Mouse (Mus musculus) embryonic facial prominence, embryonic 10.5 days (tissue): Measurements from ENCODE around the gene Zc3h14. TPM values are rescaled to one million over a fixed set of nuclear protein-coding genes. Genes with fewer than 3 reads are reported as not detected.
A peak's percentile ranks its signal among the peaks of the same experiment; 100 is the strongest.

Experiments used
- DNase-seq: peaks from one replicate; pipeline ENCODE4 v3.0.0-alpha.2; 2017; ENCODE audit warnings: low spot score
- H3K27ac ChIP-seq: fragments of 300-500 bp; sonication (generic); replicated peaks from 2 replicates; pipeline ENCODE4 v1.5.1; 2016; ENCODE audit warnings: mild to moderate bottlenecking
- H3K27me3 ChIP-seq: fragments of 300-500 bp; sonication (generic); replicated peaks from 2 replicates; pipeline ENCODE4 v1.6.1; 2016; ENCODE audit warnings: low read depth, mild to moderate bottlenecking; ENCODE audit not compliant: poor library complexity, severe bottlenecking
- H3K36me3 ChIP-seq: fragments of 300-500 bp; sonication (generic); replicated peaks from 2 replicates; pipeline ENCODE4 v1.6.1; 2016; ENCODE audit warnings: mild to moderate bottlenecking, moderate library complexity
- H3K4me1 ChIP-seq: fragments of 300-500 bp; sonication (generic); 2 replicates; pipeline ENCODE4 v1.6.1; 2016
- H3K4me3 ChIP-seq: fragments of 300-500 bp; sonication (generic); 2 replicates; pipeline ENCODE4 v1.5.1; 2016; ENCODE audit warnings: mild to moderate bottlenecking, moderate library complexity
- H3K9me3 ChIP-seq: fragments of 300-500 bp; sonication (generic); 2 replicates; pipeline ENCODE4 v1.6.1; 2016; ENCODE audit warnings: mild to moderate bottlenecking
- WGBS: fragments of 180-500 bp; shearing (Covaris S2); methylation state at CpG from one replicate; pipeline ENCODE4 v1.1.7; 2016; 5-methylcytosine and 5-hydroxymethylcytosine counted together
- polyA plus RNA-seq: library from polyadenylated mRNA; unstranded; fragments of >200 nt; fragmentation: Nextera tagmentation; extraction: Ambion mirVana; gene quantifications from 2 replicates; pipeline ENCODE4 v1.2.1, GENCODE M21; 2016

Zc3h14 gene
- polyA plus RNA-seq, 1 experiment from 2014 or later: 131 TPM

DNA sequence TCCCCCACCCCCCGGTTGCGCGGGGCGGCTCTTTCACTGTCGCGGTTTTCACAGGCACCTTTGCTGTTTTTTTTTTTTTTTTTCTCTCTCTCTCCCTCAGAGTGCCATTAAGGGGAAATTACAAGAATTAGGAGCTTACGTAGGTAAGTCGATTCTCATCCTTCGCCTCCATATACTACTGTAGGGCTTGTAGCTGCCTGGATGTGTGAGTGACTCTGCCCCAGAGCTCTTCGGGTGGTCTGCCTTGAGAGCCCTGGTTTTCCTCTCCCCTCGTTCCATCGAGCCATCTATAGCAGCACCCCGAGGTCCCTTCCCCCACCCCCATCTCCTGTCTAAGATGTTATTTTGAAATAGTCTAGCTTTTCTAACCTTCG is 603 bp downstream of the Zc3h14 start:
- DNase-seq: no peak
- H3K4me1 ChIP-seq: peaks cover 21% of the 10 kb centered on the region

DNA sequence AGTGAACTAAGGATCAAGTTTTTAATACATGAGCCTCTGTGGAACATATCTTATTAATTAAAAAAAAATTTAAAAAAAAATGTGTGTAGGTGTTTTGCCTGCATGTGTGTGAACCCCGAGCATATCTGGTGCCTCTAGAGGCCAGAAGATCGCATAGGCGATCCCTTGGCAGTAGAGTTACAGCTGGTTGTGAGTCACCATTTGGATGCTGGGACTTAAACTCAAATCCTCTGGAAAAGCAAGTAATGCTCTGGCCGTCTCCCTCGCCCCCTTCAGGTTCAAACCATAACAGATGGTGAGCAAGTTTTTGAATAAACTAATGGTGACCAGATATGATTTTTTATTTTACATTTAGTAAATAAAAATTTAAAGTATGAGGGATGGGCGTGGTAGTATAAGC is 10.9 kb downstream of the Zc3h14 start:
- WGBS: 90% methylated on average over 6 of the region's 6 CpGs
- H3K27me3 ChIP-seq: no peaks in the 10 kb centered on the region
- H3K27ac ChIP-seq: no peak overlapping the region
- H3K9me3 ChIP-seq: no peaks in the 10 kb centered on the region
- H3K4me3 ChIP-seq: no peak overlapping the region
- H3K36me3 ChIP-seq: peaks cover 96% of the 10 kb centered on the region
- H3K4me1 ChIP-seq: no peaks in the 10 kb centered on the region
- DNase-seq: no peak

More for the DNA sequence above, 603 bp downstream of the Zc3h14 start:
- Histone ChIP-seq H3K36me3 (peaks cover 15% of the 10 kb centered on the region), H3K9me3 (no peaks in the 10 kb centered on the region), H3K27ac (peak overlapping the region; percentile 97), H3K4me3 (peak overlapping the region; percentile 90), H3K27me3 (no peaks in the 10 kb centered on the region)
- 2% methylated on average over 14 of the region's 14 CpGs for WGBS

DNA sequence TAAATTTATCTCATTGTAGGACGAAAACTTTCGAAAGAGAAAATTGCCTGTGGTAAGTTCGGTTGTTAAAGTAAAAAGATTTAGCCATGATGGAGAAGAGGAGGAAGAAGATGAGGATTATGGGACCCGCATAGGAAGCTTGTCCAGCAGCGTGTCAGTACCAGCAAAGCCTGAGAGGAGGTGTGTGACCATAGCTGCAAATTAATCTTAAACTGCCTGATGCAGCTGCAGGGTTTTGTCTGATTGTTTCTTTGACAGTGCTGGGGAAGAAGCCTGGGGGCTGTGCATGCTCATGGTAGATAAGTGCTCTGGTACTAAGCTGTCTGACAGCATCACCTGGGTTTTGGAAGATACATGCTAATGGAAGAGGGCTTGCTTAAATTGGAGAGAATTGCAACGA is 12.9 kb downstream of the Zc3h14 start:
- 93% methylated on average over 6 of the region's 6 CpGs for WGBS
- Histone ChIP-seq H3K4me1 (no peaks in the 10 kb centered on the region), H3K9me3 (no peaks in the 10 kb centered on the region), H3K4me3 (no peak overlapping the region), H3K27ac (no peak overlapping the region), H3K36me3 (peaks cover 95% of the 10 kb centered on the region), H3K27me3 (no peaks in the 10 kb centered on the region)
- no peak for DNase-seq

DNA sequence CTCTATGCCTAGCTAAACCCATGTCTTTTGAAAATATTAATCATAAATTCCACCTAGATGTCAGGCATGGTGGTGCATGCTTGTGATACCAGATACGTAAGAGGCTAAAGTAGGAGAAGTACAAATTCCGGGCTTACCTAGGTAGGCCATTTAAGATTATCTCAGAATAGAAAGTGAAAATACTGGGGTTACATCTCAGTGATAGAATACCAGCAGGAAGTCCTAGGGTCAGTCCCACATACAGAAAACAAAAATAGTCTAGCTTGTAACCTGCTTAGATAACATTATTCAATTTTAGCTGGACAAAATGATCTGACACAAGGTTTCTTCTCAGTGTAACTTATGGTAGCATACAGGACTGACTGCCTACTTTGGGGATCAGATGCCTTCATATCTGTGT is 19.5 kb downstream of the Zc3h14 start:
- H3K4me3 ChIP-seq: no peak overlapping the region
- no peaks in the 10 kb centered on the region for H3K4me1 ChIP-seq
- no peak for DNase-seq
- no peak overlapping the region for H3K27ac ChIP-seq
- no peaks in the 10 kb centered on the region for H3K9me3 ChIP-seq
- WGBS: 96% methylated on average over 2 of the region's 2 CpGs
- no peaks in the 10 kb centered on the region for H3K27me3 ChIP-seq
- H3K36me3 ChIP-seq: peaks cover 97% of the 10 kb centered on the region

DNA sequence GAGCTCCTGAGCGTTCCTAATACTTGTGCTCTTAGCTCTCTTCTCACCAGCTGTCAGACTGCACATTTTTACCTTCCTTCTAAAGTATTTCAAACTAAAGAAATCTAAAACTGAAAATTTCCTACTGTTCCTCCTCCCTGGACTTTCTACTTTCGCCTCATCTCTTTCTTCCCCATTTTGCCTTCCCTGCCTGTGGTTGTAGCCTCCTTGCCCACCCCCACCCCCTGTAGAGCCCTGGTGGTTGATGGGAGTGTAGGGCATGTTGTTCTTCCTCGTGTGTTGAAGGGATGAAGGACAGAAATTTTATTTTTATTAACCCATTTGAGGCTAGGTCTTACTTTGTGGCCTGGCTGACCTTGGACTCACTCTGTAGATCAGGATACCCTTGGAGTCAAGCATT is 30.7 kb downstream of the Zc3h14 start:
- Histone ChIP-seq H3K9me3 (no peaks in the 10 kb centered on the region), H3K4me3 (no peak overlapping the region), H3K27ac (no peak overlapping the region), H3K36me3 (peaks cover 97% of the 10 kb centered on the region), H3K4me1 (no peaks in the 10 kb centered on the region), H3K27me3 (no peaks in the 10 kb centered on the region)
- 83% methylated on average over 3 of the region's 3 CpGs for WGBS
- no peak for DNase-seq

DNA sequence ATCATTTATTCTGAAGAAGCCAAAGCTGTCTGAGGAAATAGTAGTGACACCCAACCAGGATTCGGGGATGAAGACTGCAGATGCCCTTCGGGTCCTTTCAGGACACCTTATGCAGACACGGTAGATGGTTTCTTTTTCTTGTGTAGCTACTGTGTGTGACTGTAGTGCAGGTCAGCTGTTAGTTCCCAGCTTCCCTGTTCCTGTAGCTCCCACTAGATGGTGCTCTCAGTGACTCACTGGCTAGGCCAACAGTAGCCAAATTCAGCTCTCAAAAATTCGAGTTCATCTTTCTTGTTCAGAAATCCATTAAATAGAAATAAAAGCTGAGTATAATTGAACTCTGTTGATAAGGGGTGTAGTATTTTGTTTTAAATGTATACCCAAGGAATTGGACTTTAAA is 32.4 kb downstream of the Zc3h14 start:
- peaks cover 97% of the 10 kb centered on the region for H3K36me3 ChIP-seq
- DNase-seq: no peak
- 85% methylated on average over 4 of the region's 4 CpGs for WGBS
- no peaks in the 10 kb centered on the region for H3K27me3 ChIP-seq
- H3K27ac ChIP-seq: no peak overlapping the region
- H3K9me3 ChIP-seq: no peaks in the 10 kb centered on the region
- no peaks in the 10 kb centered on the region for H3K4me1 ChIP-seq
- no peak overlapping the region for H3K4me3 ChIP-seq

DNA sequence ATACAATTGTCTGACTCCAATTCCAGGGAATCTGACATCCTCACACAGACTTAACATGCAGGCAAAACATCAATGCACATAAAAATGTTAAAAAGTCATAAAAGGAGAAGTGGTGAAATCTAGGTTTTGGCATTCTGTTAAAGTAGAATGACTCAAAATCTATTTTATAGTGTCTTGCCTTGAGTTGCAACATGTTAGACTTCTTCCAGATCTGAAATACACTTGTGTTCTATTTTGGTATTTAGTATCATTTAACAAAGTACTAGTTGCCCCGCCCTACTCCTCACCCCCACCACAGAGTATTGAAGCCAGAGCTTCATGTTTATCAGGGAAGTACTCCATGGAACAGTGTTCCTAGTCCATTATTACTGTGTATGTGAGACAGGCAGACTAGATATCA is 37.5 kb downstream of the Zc3h14 start:
- WGBS: 93% methylated on average over 1 of the region's 1 CpGs
- Histone ChIP-seq H3K36me3 (peaks cover 95% of the 10 kb centered on the region), H3K27ac (no peak overlapping the region), H3K9me3 (no peaks in the 10 kb centered on the region), H3K4me3 (no peak overlapping the region), H3K27me3 (no peaks in the 10 kb centered on the region), H3K4me1 (no peaks in the 10 kb centered on the region)
- DNase-seq: no peak

DNA sequence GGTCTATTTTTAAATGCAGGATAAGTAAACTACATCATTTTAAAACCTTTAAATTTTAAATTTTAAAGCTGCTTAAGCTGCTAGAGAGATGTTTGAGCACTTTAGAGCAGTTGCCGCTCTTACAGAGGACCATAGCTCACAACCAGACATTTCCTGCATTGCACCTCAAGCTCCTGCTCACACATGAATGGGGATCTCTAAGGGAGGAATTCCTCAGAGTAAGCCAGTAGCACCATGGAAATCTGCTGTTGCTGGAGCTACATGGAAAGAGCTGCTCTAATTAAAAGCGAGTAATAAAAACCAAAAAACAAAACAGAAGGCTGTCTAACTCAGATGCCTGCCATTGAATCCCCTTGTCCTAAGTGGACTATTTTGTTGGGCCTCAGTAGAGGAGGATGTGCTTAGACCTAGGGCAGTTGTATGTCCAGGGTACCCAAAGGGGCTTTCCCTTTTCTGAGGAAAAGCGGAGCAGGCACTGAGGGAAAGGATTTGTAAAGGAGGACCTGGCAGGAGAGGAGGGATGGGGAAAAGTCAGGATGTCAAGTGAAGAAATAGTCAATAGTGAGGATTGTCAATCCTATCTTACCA is 49.1 kb downstream of the Zc3h14 start:
- no peaks in the 10 kb centered on the region for H3K9me3 ChIP-seq
- H3K27me3 ChIP-seq: no peaks in the 10 kb centered on the region
- H3K27ac ChIP-seq: no peak overlapping the region
- DNase-seq: no peak
- no peak overlapping the region for H3K4me3 ChIP-seq
- no peaks in the 10 kb centered on the region for H3K4me1 ChIP-seq
- peaks cover 83% of the 10 kb centered on the region for H3K36me3 ChIP-seq
- WGBS: 95% methylated on average over 3 of the region's 3 CpGs

DNA sequence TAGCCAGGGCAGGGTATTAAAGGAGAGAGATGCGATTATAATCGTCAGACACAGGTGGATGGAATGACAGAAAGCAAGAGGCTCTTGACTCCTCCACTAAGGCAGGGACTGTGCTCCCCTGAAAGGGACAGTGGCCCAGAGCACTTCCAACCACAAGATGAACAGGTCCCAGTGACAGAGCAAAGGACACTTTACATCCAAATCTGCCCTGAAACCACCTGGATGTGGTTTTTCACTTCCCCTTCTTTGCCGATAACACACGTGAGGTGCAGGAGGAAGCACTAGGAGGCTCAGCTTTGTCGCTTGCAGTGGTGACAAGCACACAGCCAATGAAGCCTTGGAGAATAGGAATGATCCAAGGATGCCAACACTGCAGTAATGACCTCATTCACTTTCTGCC is 53.6 kb downstream of the Zc3h14 start:
- H3K27ac ChIP-seq: no peak overlapping the region
- no peak overlapping the region for H3K4me3 ChIP-seq
- H3K36me3 ChIP-seq: peaks cover 44% of the 10 kb centered on the region
- no peaks in the 10 kb centered on the region for H3K9me3 ChIP-seq
- H3K4me1 ChIP-seq: no peaks in the 10 kb centered on the region
- WGBS: 87% methylated on average over 5 of the region's 5 CpGs
- H3K27me3 ChIP-seq: no peaks in the 10 kb centered on the region
- no peak for DNase-seq

DNA sequence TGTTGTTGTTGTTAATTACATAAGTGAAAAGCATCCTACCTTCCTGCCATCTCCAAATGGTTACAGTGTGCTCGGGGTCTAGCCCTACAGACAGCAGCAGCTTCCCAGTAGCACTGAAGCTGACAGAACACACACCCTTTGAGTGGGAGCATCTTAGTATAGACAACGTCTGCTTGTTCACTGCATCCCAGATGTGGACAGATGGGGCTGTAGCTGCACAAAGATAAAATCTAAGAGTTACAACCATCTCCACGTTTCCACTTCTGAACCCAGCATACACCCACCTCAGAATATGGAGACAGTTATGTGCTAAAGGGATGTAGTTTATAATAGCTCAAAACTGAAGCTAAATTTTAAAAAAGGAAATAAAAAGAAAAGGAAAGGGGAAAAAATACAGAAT is 55.5 kb downstream of the Zc3h14 start:
- no peak overlapping the region for H3K27ac ChIP-seq
- H3K4me1 ChIP-seq: no peaks in the 10 kb centered on the region
- H3K27me3 ChIP-seq: no peaks in the 10 kb centered on the region
- H3K9me3 ChIP-seq: no peaks in the 10 kb centered on the region
- H3K36me3 ChIP-seq: peaks cover 34% of the 10 kb centered on the region
- DNase-seq: no peak
- no peak overlapping the region for H3K4me3 ChIP-seq
- WGBS: 82% methylated on average over 3 of the region's 3 CpGs

DNA sequence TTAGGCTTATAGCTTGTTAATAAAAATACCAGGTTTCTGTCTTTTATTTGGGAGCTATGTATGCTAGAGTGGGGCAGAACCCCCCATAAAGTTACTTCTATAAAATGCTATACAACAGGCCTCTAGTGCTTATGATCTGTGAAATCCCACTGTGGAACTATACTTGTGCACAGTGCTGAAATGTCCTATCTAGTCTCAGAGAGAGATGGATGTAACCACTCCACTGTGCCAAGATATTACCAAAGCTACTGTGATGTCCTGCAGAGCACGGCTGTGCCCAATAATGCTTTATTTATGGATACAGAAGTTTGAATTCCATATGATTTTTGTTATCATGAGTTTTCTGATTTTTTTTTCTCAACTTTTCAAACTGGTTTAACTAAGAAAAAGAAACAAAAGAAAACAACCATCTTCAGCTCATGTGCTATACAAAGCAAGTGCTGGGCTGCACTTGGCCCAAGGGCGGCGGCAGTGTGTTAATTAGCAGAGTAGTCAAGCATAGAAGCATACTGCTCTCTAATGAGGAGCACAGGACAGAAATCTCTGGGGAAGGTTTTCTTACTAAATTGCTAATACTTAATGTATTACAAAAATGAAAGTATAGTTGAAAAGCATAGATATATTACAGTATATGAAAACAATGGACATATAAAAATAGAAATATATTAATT is 57.4 kb downstream of the Zc3h14 start:
- Histone ChIP-seq H3K27ac (no peak overlapping the region), H3K27me3 (no peaks in the 10 kb centered on the region), H3K4me3 (no peak overlapping the region), H3K36me3 (peaks cover 31% of the 10 kb centered on the region), H3K9me3 (no peaks in the 10 kb centered on the region), H3K4me1 (no peaks in the 10 kb centered on the region)
- 89% methylated on average over 3 of the region's 3 CpGs for WGBS
- DNase-seq: no peak

DNA sequence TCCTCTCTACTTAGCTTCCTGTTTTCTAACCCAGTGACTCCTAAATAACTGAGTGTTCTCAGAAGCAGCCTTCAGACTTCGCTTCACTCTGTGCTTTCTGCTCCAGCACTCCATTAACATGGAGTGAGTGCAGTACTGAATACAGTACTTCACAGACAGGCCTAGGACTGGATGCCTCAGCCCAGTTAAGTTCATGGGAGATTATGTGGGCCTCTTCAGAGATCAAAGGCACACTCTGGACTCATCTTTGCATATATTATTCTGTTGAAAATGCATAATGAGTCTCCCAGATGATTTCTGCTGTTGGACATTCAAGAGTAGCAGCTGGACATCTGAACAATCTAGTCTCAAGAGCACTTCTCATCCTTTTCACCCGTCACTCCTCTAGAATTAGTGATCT is 74.0 kb downstream of the Zc3h14 start:
- no peaks in the 10 kb centered on the region for H3K4me1 ChIP-seq
- no peaks in the 10 kb centered on the region for H3K9me3 ChIP-seq
- H3K27me3 ChIP-seq: no peaks in the 10 kb centered on the region
- H3K4me3 ChIP-seq: no peak overlapping the region
- H3K27ac ChIP-seq: no peak overlapping the region
- DNase-seq: no peak
- WGBS: 86% methylated on average over 2 of the region's 2 CpGs
- peaks cover 10% of the 10 kb centered on the region; the same call in 1 of the 2 replicates for H3K36me3 ChIP-seq

DNA sequence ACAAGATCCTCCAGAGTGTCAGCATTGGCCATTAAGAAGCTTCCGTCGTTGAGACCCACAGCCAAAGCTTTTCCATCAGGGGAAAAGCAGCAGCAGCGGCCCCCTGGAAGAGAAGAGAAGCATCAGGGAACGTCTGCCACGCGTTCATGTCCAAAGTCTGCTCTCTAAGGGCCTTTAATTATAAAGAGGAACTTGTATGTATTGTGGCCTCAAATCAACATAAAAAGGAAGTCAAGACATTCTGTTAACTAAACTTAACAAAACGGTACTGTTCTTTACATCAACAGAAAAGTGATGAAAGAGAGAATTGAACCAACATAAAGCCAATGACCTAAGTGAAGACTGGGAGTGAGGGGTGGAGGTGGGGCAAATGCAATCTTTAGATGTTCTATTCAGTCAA is 84.4 kb downstream of the Zc3h14 start:
- Histone ChIP-seq H3K27ac (no peak overlapping the region), H3K36me3 (peaks cover 8% of the 10 kb centered on the region), H3K27me3 (no peaks in the 10 kb centered on the region), H3K4me1 (no peaks in the 10 kb centered on the region), H3K9me3 (no peaks in the 10 kb centered on the region), H3K4me3 (no peak overlapping the region)
- no peak for DNase-seq
- 92% methylated on average over 7 of the region's 7 CpGs for WGBS
